In the genomic region with DNA sequence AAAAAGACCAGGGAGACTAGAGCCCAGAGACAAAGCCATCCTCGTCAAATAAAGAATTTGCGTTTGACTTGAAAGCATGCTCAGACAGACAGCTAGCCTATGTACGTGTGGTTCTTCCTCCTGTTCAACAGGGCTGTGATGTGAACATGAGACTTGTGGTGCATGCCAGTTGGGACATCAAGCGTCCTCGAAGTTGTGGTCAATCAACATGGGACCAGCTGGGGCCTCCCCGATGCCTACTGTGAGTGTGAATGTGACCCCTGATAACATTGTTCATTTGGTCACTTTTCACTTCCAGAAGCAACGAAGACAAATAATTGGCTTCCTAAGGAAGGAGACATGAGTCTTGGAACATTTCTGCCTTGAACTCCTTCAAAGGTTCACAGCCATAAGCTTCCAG, we compare ENCODE assay signal across 34 mouse cellular contexts.
"Had no signal": no experiment of that assay in that cellular context is flagged by ENCODE, and none has a peak within 500 bp of the region (broad histone marks: within the 10 kb centered on the region; RNA-seq: fewer than 3 reads in every experiment).

No protein-coding gene starts in this region.

- H3K36me3 ChIP-seq: heart, embryonic 10.5 days; heart, embryonic 12.5 days; heart, embryonic 13.5 days; heart, embryonic 15.5 days; hindbrain, embryonic 10.5 days; hindbrain, embryonic 12.5 days; hindbrain, embryonic 13.5 days; hindbrain, embryonic 15.5 days; intestine, embryonic 15.5 days; kidney, embryonic 15.5 days had no signal

- H3K27me3 ChIP-seq: heart, embryonic 12.5 days; heart, embryonic 13.5 days; heart, embryonic 15.5 days; hindbrain, embryonic 12.5 days; hindbrain, embryonic 13.5 days; hindbrain, embryonic 15.5 days; intestine, embryonic 15.5 days; kidney, embryonic 15.5 days had no signal

- DNase-seq: heart, postnatal 10 days; heart, postnatal 14 days; heart, postnatal 4 days; kidney, adult 11 months; kidney, adult 18-20 months; kidney, adult 2 months; kidney, adult 8-10 months; kidney, adult 9 months; kidney, postnatal 10 days; kidney, postnatal 14 days; kidney, postnatal 25 days; kidney, postnatal 36 days; kidney, postnatal 4 days; layer of hippocampus, adult 9-11 months; layer of hippocampus, postnatal 36 days had no signal

- H3K27ac ChIP-seq: heart, embryonic 10.5 days; heart, embryonic 13.5 days; heart, embryonic 15.5 days; hindbrain, embryonic 10.5 days; hindbrain, embryonic 12.5 days; hindbrain, embryonic 13.5 days; hindbrain, embryonic 14.5 days; hindbrain, embryonic 15.5 days; hindbrain, postnatal 0 days; intestine, embryonic 15.5 days; kidney, embryonic 15.5 days; kidney, postnatal 0 days; layer of hippocampus, adult 2 months had no signal

- H3K4me2 ChIP-seq: heart, embryonic 11.5 days; heart, embryonic 12.5 days; heart, embryonic 13.5 days; heart, embryonic 15.5 days; hindbrain, embryonic 12.5 days; hindbrain, embryonic 13.5 days; hindbrain, embryonic 14.5 days; hindbrain, embryonic 15.5 days; intestine, embryonic 15.5 days; kidney, embryonic 15.5 days had no signal

- H3K9ac ChIP-seq: heart, embryonic 12.5 days; heart, embryonic 13.5 days; heart, embryonic 15.5 days; hindbrain, embryonic 12.5 days; hindbrain, embryonic 13.5 days; hindbrain, embryonic 14.5 days; hindbrain, embryonic 15.5 days; intestine, embryonic 15.5 days; kidney, embryonic 15.5 days had no signal

- ATAC-seq: hindbrain, embryonic 16.5 days; hindbrain, postnatal 0 days; inflammation-experienced regulatory T-cells, adult 6 months; intestine, embryonic 15.5 days; intestine, embryonic 16.5 days; intestine, postnatal 0 days had no signal

- H3K4me1 ChIP-seq: heart, embryonic 12.5 days; heart, embryonic 15.5 days; hindbrain, embryonic 10.5 days; hindbrain, embryonic 12.5 days; hindbrain, embryonic 13.5 days; hindbrain, embryonic 15.5 days; intestine, embryonic 15.5 days; kidney, embryonic 15.5 days had no signal

- H3K4me3 ChIP-seq: heart, embryonic 10.5 days; heart, embryonic 12.5 days; heart, embryonic 13.5 days; heart, embryonic 15.5 days; hindbrain, embryonic 10.5 days; hindbrain, embryonic 12.5 days; hindbrain, embryonic 13.5 days; hindbrain, embryonic 15.5 days; intestine, embryonic 15.5 days; kidney, embryonic 15.5 days; layer of hippocampus, adult 2 months had no signal

- H3K9me3 ChIP-seq: heart, embryonic 10.5 days; heart, embryonic 12.5 days; heart, embryonic 13.5 days; heart, embryonic 15.5 days; hindbrain, embryonic 10.5 days; hindbrain, embryonic 12.5 days; hindbrain, embryonic 13.5 days; hindbrain, embryonic 15.5 days; intestine, embryonic 15.5 days; kidney, embryonic 15.5 days had no signal
